Mouse (Mus musculus) ES-Bruce4 (cell line): ENCODE measurements around the gene Thbd. TPM values are rescaled to one million over a fixed set of nuclear protein-coding genes. Genes with fewer than 3 reads are reported as not detected.
A peak's percentile ranks its signal among the peaks of the same experiment; 100 is the strongest.

Source experiments
- H3K27ac ChIP-seq: 2 replicates; pipeline ENCODE4 v1.5.1; 2012; ENCODE audit warnings: low read length, inconsistent platforms; ENCODE audit not compliant: insufficient read depth
- H3K27me3 ChIP-seq: 2 replicates; pipeline ENCODE4 v1.6.1; 2012; ENCODE audit warnings: mild to moderate bottlenecking, low read length, inconsistent platforms; ENCODE audit not compliant: control insufficient read depth, poor library complexity, insufficient read depth, severe bottlenecking
- H3K36me3 ChIP-seq: 2 replicates; pipeline ENCODE4 v1.6.1; 2012; ENCODE audit warnings: inconsistent platforms, mild to moderate bottlenecking, low read length, moderate library complexity; ENCODE audit not compliant: control insufficient read depth, poor library complexity, insufficient read depth, severe bottlenecking
- H3K4me1 ChIP-seq: one replicate; pipeline ENCODE4 v1.8.1; 2011; ENCODE audit warnings: low read length; ENCODE audit not compliant: control insufficient read depth, insufficient read depth
- H3K4me3 ChIP-seq: 2 replicates; pipeline ENCODE4 v1.5.1; 2011; ENCODE audit warnings: low read depth, mild to moderate bottlenecking, low read length
- H3K9ac ChIP-seq: 2 replicates; pipeline ENCODE4 v1.6.1; 2012; ENCODE audit warnings: low read depth, mild to moderate bottlenecking, inconsistent platforms; ENCODE audit not compliant: poor library complexity, severe bottlenecking
- H3K9me3 ChIP-seq: replicated peaks from 2 replicates; pipeline ENCODE4 v1.6.1; 2012; ENCODE audit warnings: mild to moderate bottlenecking, low read length, inconsistent platforms; ENCODE audit not compliant: control insufficient read depth, poor library complexity, insufficient read depth, severe bottlenecking
- CTCF ChIP-seq: IDR thresholded peaks from one replicate; pipeline ENCODE4 v1.8.1; 2011; ENCODE audit warnings: low read depth, low read length
- EP300 ChIP-seq: IDR thresholded peaks from 2 replicates; pipeline ENCODE4 v1.6.1; 2011; ENCODE audit warnings: low read depth, low read length; ENCODE audit not compliant: insufficient read depth
- POLR2A ChIP-seq: IDR thresholded peaks from one replicate; pipeline ENCODE4 v1.8.1; 2011; ENCODE audit warnings: low read length; ENCODE audit not compliant: insufficient read depth
- polyA plus RNA-seq: library from polyadenylated mRNA; stranded (reverse); fragments of >200 nt; gene quantifications from 2 replicates; pipeline ENCODE4 v1.2.4, GENCODE M21; 2011; ENCODE audit warnings: low read depth; ENCODE audit not compliant: missing spikeins, insufficient read depth, insufficient read length

Thbd gene
- polyA plus RNA-seq, 1 experiment = 1.5 TPM

DNA sequence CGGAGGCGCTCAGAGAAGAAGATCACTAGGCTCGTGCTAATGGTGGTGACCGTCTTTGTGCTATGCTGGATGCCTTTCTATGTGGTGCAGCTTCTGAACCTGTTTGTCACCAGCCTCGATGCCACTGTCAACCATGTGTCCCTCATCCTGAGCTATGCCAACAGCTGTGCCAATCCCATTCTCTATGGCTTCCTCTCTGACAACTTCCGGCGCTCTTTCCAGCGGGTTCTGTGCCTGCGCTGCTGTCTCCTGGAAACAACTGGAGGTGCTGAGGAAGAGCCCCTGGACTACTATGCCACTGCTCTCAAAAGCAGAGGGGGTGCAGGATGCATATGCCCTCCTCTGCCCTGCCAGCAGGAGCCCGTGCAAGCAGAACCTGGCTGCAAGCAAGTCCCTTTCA is 11.8 kb downstream of the Thbd start:
- Histone ChIP-seq H3K27ac (no peak overlapping the region), H3K4me3 (peak overlapping the region; percentile 64), H3K9ac (no peak overlapping the region), H3K27me3 (peaks cover 3% of the 10 kb centered on the region; the same call in 1 of the 2 replicates), H3K4me1 (no peaks in the 10 kb centered on the region), H3K36me3 (no peaks in the 10 kb centered on the region), H3K9me3 (no peaks in the 10 kb centered on the region)
- TF ChIP-seq EP300 (no peak), CTCF (no peak), POLR2A (no peak)

DNA sequence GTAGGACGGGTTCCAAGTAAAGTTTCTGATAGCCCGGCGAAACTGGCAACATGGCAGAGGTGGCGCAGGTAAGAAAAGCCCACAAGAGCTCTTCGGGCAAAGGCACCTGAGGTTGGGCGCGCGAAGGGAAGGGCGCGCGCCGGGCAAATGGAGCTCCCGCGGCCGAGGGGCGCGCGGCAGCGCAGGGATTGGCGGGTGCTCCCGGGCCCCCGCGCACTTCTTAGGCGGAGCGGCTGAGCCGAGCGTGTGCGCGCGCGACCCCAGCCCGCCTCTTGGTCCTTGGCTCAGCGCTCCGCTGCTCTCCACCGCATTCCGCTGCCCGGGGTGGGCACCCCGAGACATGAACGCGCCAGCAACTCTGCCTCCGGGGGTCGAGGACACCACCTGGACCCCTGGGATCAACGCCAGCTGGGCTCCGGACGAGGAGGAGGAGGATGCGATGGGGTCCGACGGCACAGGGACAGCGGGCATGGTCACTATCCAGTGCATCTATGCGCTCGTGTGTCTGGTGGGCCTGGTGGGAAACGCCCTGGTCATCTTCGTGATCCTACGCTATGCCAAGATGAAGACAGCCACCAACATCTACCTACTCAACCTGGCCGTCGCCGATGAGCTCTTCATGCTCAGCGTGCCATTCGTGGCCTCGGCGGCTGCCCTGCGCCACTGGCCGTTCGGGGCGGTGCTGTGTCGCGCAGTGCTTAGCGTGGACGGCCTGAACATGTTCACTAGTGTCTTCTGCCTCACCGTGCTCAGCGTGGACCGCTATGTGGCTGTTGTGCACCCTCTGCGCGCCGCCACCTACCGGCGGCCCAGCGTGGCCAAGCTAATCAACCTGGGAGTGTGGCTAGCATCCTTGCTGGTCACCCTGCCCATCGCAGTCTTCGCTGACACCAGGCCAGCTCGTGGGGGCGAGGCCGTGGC is 12.6 kb downstream of the Thbd start, which contains the start of gene Sstr4:
Gene Sstr4 (plus strand): TSS at position 214 of the 921 bp plus-strand sequence.
- Histone ChIP-seq H3K9ac (peak within 1 kb of the TSS; percentile 24; the same call in 1 of the 2 replicates), H3K4me3 (peak within 1 kb of the TSS; percentile 64), H3K9me3 (no peaks in the 10 kb centered on the region), H3K4me1 (no peaks in the 10 kb centered on the region), H3K27ac (no peak within 1 kb of the TSS), H3K36me3 (no peaks in the 10 kb centered on the region), H3K27me3 (peaks cover 3% of the 10 kb centered on the region; the same call in 1 of the 2 replicates)
- TF ChIP-seq EP300 (no peak), POLR2A (no peak), CTCF (peak; percentile 58)

DNA sequence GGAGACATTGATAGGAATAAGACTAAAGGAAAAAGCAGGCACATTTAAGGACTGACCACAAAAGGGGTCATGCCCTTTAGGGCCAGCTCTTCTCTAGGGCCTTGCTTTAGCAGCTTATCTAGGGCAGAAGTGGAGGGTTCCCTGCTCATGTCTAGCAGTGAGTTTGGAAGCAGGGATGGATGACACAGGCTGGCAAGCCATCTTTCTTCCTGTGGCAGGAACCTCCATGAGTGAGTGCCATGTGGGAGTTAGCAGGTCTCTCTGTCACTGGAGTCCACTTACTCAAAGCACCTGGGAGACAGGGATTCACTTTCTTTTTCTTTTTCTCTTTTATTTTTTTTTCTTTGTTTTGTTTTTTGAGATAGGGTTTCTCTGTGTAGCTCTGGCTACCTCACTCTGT is 14.1 kb downstream of the Thbd start:
- no peaks in the 10 kb centered on the region for H3K36me3 ChIP-seq
- H3K27ac ChIP-seq = no peak overlapping the region
- no peaks in the 10 kb centered on the region for H3K4me1 ChIP-seq
- H3K9ac ChIP-seq = no peak overlapping the region
- H3K9me3 ChIP-seq = no peaks in the 10 kb centered on the region
- no peak overlapping the region for H3K4me3 ChIP-seq
- no peak for TF ChIP-seq CTCF
- no peak for TF ChIP-seq EP300
- no peak for TF ChIP-seq POLR2A
- peaks cover 3% of the 10 kb centered on the region; the same call in 1 of the 2 replicates for H3K27me3 ChIP-seq

DNA sequence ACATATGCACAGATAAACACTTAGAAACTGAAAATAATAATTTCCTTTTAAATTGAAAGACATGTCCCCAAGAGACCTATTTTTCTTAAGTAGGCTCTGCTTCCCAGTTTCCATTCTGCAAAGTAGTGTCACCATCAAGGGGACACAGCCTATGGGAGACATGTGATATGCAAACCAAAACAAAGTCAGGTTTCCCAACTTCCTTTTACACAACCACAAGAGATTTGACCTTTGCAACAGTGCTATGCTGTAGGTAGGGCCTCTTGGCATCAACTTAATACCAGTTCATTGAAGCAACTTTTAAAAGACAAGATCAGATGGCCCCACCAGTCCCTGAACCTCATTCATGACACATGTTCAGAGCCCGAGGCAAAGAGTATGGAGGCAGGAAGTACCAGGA is 14.8 kb downstream of the Thbd start:
- Histone ChIP-seq H3K9ac (no peak overlapping the region), H3K9me3 (no peaks in the 10 kb centered on the region), H3K4me1 (no peaks in the 10 kb centered on the region), H3K4me3 (no peak overlapping the region), H3K27me3 (peaks cover 3% of the 10 kb centered on the region; the same call in 1 of the 2 replicates), H3K27ac (no peak overlapping the region), H3K36me3 (no peaks in the 10 kb centered on the region)
- TF ChIP-seq EP300 (no peak), CTCF (no peak), POLR2A (no peak)

DNA sequence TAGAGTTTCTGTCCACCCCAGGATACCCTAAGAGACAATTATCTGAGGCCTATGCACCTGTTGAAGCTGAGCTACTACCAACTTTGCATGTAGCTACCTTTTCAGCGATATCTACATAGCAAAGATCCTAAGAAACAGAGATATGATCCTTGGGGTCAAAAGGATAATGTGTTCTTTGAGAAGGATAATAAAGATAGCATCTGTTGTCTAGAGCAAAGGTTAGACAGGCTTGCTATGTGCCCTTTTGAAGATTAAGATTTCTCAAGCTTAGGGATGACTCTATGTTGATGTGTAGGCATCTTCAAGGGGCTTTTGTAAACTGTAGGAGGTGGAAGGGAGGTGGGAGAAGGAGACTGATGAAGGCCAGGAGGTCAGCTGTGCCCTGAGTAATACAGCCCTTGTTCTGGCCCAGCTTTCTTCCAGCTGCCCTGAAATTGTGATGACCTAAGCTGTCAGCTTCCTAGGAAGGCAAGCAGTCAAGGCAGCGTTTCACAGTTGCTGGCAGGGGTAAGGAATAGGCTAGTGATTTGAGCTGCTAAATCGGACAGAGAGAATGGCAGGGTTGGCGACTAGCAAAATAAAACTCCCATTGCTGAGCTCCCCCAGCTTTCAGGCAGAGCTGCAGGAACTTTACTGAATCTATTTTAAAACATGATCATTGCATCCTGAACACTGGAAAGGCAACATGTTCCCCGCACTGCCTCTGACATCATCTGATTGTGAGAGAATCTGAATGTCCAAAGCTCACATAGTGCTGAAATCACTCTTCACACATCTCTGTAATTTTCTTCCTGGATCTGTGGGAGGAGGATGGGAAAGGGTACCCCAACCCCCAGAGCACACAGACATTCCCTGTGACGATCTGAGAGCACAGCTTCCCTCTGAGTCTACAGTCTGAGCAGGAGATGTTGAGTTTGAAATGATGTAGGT is 20.1 kb downstream of the Thbd start:
- Histone ChIP-seq H3K27me3 (no peaks in the 10 kb centered on the region), H3K4me3 (no peak overlapping the region), H3K9me3 (no peaks in the 10 kb centered on the region), H3K4me1 (no peaks in the 10 kb centered on the region), H3K36me3 (no peaks in the 10 kb centered on the region), H3K9ac (no peak overlapping the region), H3K27ac (no peak overlapping the region)
- TF ChIP-seq POLR2A (no peak), EP300 (no peak), CTCF (no peak)

GRCm38 (mm10) chr2:148386927-148387326 is 21.1 kb downstream of the Thbd start:
- Histone ChIP-seq H3K4me1 (no peaks in the 10 kb centered on the region), H3K36me3 (no peaks in the 10 kb centered on the region), H3K4me3 (no peak overlapping the region), H3K9ac (no peak overlapping the region), H3K27me3 (no peaks in the 10 kb centered on the region), H3K9me3 (no peaks in the 10 kb centered on the region), H3K27ac (no peak overlapping the region)
- TF ChIP-seq CTCF = no peak
- no peak for TF ChIP-seq EP300
- TF ChIP-seq POLR2A = no peak
